Mouse (Mus musculus) myocyte (in vitro differentiated cells): Measurements from ENCODE around the gene Tk2. TPM values are rescaled to one million over a fixed set of nuclear protein-coding genes. Genes with fewer than 3 reads are reported as not detected.

Experiments
- H3K27me3 ChIP-seq: one replicate; pipeline ENCODE4 v1.6.1; 2011; ENCODE audit not compliant: control insufficient read depth, insufficient read depth, insufficient read length
- H3K36me3 ChIP-seq: one replicate; pipeline ENCODE4 v1.6.1; 2011; ENCODE audit not compliant: control insufficient read depth, insufficient read depth
- H3K4me2 ChIP-seq: one replicate; pipeline ENCODE4 v1.6.1; 2011; ENCODE audit warnings: low read depth, control low read depth
- H3K4me3 ChIP-seq: one replicate; pipeline ENCODE4 v1.5.1; 2011; ENCODE audit warnings: mild to moderate bottlenecking, control low read depth, moderate library complexity
- H3K79me2 ChIP-seq: one replicate; pipeline ENCODE4 v1.6.1; 2011; ENCODE audit not compliant: control insufficient read depth, insufficient read depth
- H3ac ChIP-seq: one replicate; pipeline ENCODE4 v1.6.1; 2011; ENCODE audit not compliant: control insufficient read depth, insufficient read length
- CEBPB ChIP-seq: IDR thresholded peaks from 2 replicates; pipeline ENCODE4 v1.6.1; 2011; ENCODE audit warnings: mild to moderate bottlenecking, moderate library complexity; ENCODE audit not compliant: poor library complexity, insufficient read depth, severe bottlenecking
- E2F4 ChIP-seq: IDR thresholded peaks from one replicate; pipeline ENCODE4 v1.6.1; 2011; ENCODE audit warnings: mild to moderate bottlenecking, control low read depth, moderate library complexity; ENCODE audit not compliant: insufficient read depth
- MAX ChIP-seq: IDR thresholded peaks from one replicate; pipeline ENCODE4 v1.6.1; 2011; ENCODE audit warnings: low read depth, mild to moderate bottlenecking, control low read depth
- MYOD1 ChIP-seq, 3 experiments: IDR thresholded peaks; one replicate each; pipeline ENCODE4 v1.6.1; 2011; ENCODE audit warnings: control low read depth in 2 of 3, low read depth in 2 of 3, mild to moderate bottlenecking in 2 of 3, moderate library complexity in 1 of 3; ENCODE audit not compliant: insufficient read length in 2 of 3, control insufficient read depth in 1 of 3
- MYOG ChIP-seq, 3 experiments: IDR thresholded peaks; one replicate each; pipeline ENCODE4 v1.6.1; 2011; ENCODE audit warnings: control low read depth in 2 of 3, low read depth in 2 of 3, mild to moderate bottlenecking in 2 of 3; ENCODE audit not compliant: insufficient read length in 2 of 3, control insufficient read depth in 1 of 3, insufficient read depth in 1 of 3
- POLR2A ChIP-seq: IDR thresholded peaks from one replicate; pipeline ENCODE4 v1.6.1; 2011; ENCODE audit warnings: low read depth, mild to moderate bottlenecking, control low read depth, moderate library complexity; ENCODE audit not compliant: insufficient read length
- POLR2AphosphoS2 ChIP-seq: IDR thresholded peaks from one replicate; pipeline ENCODE4 v1.6.1; 2011; ENCODE audit warnings: low read depth, control low read depth; ENCODE audit not compliant: insufficient read length
- REST ChIP-seq: IDR thresholded peaks from one replicate; pipeline ENCODE4 v1.6.1; 2011; ENCODE audit warnings: mild to moderate bottlenecking, control low read depth, moderate library complexity; ENCODE audit not compliant: insufficient read depth, insufficient read length
- SRF ChIP-seq: IDR thresholded peaks from one replicate; pipeline ENCODE4 v1.6.1; 2011; ENCODE audit warnings: low read depth; ENCODE audit not compliant: control insufficient read depth, insufficient read length
- TCF12 ChIP-seq: IDR thresholded peaks from one replicate; pipeline ENCODE4 v1.6.1; 2011; ENCODE audit warnings: mild to moderate bottlenecking, control low read depth; ENCODE audit not compliant: poor library complexity, insufficient read depth, severe bottlenecking
- TCF3 ChIP-seq: IDR thresholded peaks from one replicate; pipeline ENCODE4 v1.6.1; 2011; ENCODE audit warnings: low read depth, control low read depth; ENCODE audit not compliant: insufficient read length
- USF1 ChIP-seq: IDR thresholded peaks from one replicate; pipeline ENCODE4 v1.6.1; 2011; ENCODE audit warnings: low read depth, mild to moderate bottlenecking, control low read depth, moderate library complexity
- polyA plus RNA-seq: library from polyadenylated mRNA; unstranded; fragments of >200 nt; fragmentation: generic; extraction: Trizol; gene quantifications from one replicate; pipeline ENCODE4 v1.2.1, GENCODE M21; 2012; ENCODE audit warnings: missing spikeins

Gene Tk2
- polyA plus RNA-seq, 1 experiment: 10.3 TPM

DNA sequence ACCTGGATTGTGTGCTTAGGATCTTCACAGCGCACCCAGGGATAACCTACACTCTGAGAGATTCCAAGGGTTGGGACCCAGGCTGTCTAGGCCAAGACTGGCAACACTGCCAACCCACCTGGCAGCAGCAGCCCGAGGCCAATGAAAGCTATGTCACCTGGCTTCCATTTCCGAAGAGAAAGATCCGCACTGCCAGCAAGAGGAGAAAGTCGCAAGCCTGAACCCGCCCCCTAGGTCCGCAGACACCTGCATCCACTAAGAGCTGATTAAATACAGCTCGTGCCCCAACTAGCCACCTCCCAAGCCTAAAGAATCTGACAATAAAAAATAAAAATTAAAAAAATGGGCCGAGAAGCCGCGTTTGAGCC is 466 bp downstream of the Tk2 start:
- no peak for TF ChIP-seq CEBPB
- no peak for TF ChIP-seq MAX
- no peak for TF ChIP-seq SRF
- TF ChIP-seq USF1: no peak
- TF ChIP-seq MYOD1 (IDR thresholded peaks at IDR 0.05; ENCODE audit: control insufficient read depth in 1 of 3, insufficient read length in 2 of 3, low read depth in 2 of 3): no peak
- no peak for TF ChIP-seq REST
- TF ChIP-seq TCF3: no peak
- no peak for TF ChIP-seq POLR2A
- TF ChIP-seq POLR2AphosphoS2: no peak
- TF ChIP-seq MYOG (IDR thresholded peaks at IDR 0.05; ENCODE audit: control insufficient read depth in 1 of 3, insufficient read depth in 1 of 3, insufficient read length in 2 of 3, low read depth in 2 of 3): no peak
- no peak for TF ChIP-seq TCF12
- no peak for TF ChIP-seq E2F4
- no peaks in the 10 kb centered on the region for H3K36me3 ChIP-seq
- H3K79me2 ChIP-seq: no peaks in the 10 kb centered on the region
- H3K27me3 ChIP-seq: no peaks in the 10 kb centered on the region
- H3K4me3 ChIP-seq: peak overlapping the region; percentile 61
- peak overlapping the region; percentile 91 for H3K4me2 ChIP-seq
- peak overlapping the region; percentile 52 for H3ac ChIP-seq

DNA sequence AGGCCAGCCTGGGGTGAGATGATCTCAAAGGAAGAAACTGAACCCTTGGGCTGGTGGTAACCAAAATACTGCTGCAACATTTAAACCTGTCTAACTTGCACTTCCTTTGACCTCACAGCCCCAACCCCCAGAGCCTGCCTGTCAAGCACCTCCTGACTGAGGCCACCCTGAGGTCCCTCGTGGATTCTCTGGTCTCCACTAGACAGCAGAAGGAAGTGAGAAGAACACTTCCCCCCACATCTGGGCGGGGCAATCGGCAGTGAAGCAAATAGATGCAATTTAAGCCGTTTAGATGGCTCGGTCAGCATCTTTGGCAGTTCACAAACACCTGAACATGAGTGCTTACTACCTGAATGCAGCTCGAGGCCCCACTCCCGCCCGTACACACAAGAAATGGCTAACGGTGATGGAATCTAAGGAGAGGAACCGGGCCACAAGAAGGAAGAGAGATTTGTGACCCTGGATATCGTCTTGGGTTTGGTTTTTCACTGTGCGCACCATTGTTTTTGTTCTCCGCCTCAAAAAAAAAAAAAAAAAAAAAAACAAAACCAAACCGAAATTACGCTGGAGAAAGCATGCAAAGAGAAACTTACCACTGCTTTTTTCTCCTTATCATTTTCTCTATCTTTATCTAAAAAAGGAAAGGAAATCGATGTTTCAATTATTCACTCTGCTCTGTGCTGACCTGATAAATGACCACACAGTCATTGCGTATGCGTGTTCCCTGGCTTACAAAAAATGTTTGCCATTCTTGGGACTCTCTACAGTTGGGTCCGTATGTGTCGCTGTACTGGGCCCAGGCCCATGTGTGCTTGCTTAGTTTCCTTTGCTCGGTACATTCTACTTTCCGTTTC is 1.1 kb downstream of the Tk2 start:
- H3ac ChIP-seq: no peak overlapping the region
- no peaks in the 10 kb centered on the region for H3K79me2 ChIP-seq
- no peak for TF ChIP-seq TCF12
- no peak for TF ChIP-seq POLR2A
- no peak for TF ChIP-seq REST
- no peak for TF ChIP-seq CEBPB
- no peak for TF ChIP-seq SRF
- no peak for TF ChIP-seq TCF3
- no peak for TF ChIP-seq E2F4
- peak overlapping the region; percentile 91 for H3K4me2 ChIP-seq
- peaks cover 3% of the 10 kb centered on the region for H3K36me3 ChIP-seq
- H3K27me3 ChIP-seq: no peaks in the 10 kb centered on the region
- H3K4me3 ChIP-seq: peak overlapping the region; percentile 61

DNA sequence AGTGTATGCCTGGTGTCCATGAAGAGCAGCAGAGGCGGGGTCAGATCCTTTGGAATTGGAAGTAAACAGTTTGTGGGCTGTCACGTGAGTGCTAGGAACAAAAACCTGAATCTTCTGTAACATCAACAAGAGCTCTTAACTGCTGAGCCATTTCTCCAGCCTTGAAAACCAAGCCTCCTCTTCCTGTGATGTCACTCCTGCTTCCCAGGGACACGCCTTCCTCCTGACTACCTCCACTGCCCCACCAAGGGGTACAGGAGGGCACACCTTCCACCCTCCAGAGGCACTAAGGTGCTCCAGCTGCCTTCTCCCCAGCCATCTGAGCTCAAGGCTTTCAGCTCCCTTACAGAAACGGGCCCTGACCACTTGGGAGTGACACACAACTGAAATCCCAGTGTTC is 1.7 kb downstream of the Tk2 start:
- H3K27me3 ChIP-seq: no peaks in the 10 kb centered on the region
- no peak overlapping the region for H3ac ChIP-seq
- no peaks in the 10 kb centered on the region for H3K79me2 ChIP-seq
- no peak overlapping the region for H3K4me3 ChIP-seq
- no peak overlapping the region for H3K4me2 ChIP-seq
- TF ChIP-seq MAX: no peak
- TF ChIP-seq REST: no peak
- TF ChIP-seq SRF: no peak
- no peak for TF ChIP-seq POLR2AphosphoS2
- no peak for TF ChIP-seq MYOD1 (IDR thresholded peaks at IDR 0.05; ENCODE audit: control insufficient read depth in 1 of 3, insufficient read length in 2 of 3, low read depth in 2 of 3)
- TF ChIP-seq POLR2A: no peak
- no peak for TF ChIP-seq CEBPB
- no peak for TF ChIP-seq TCF12
- no peak for TF ChIP-seq MYOG (IDR thresholded peaks at IDR 0.05; ENCODE audit: control insufficient read depth in 1 of 3, insufficient read depth in 1 of 3, insufficient read length in 2 of 3, low read depth in 2 of 3)
- no peak for TF ChIP-seq USF1
- TF ChIP-seq E2F4: no peak
- no peak for TF ChIP-seq TCF3
- H3K36me3 ChIP-seq: peaks cover 8% of the 10 kb centered on the region

DNA sequence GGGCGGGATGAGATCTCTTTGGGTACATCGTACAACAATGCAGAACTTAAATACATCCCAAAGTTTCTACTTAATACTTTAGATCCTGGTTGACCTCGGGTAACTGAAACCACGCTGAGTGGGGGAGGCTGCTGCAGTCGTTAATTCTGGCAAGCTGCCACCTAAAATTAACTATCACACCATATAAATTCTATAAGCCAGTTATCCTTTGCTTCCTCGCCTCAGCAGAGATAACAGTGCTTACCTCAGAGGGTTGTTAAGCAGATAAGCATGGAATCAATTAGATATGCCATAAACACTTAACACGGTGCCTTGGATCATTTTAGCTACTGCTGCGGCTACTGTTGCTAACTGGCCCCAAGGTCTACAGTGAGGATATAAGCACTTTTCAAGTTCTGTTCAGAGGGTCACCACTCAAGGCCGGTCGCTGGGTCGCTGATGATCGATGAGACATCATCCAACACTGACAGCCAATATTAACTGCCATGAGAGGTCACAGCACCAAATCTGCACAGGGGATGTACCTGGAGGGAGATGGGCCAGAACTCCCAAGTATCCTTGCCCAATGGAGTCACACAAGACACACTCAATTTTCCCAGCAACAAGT is 6.2 kb downstream of the Tk2 start:
- Histone ChIP-seq H3K36me3 (peaks cover 23% of the 10 kb centered on the region), H3ac (no peak overlapping the region), H3K79me2 (no peaks in the 10 kb centered on the region), H3K27me3 (no peaks in the 10 kb centered on the region), H3K4me2 (no peak overlapping the region), H3K4me3 (no peak overlapping the region)
- TF ChIP-seq POLR2A (no peak), TCF12 (no peak), MYOD1 (IDR thresholded peaks at IDR 0.05; ENCODE audit: control insufficient read depth in 1 of 3, insufficient read length in 2 of 3, low read depth in 2 of 3) (no peak), TCF3 (no peak), REST (no peak)

DNA sequence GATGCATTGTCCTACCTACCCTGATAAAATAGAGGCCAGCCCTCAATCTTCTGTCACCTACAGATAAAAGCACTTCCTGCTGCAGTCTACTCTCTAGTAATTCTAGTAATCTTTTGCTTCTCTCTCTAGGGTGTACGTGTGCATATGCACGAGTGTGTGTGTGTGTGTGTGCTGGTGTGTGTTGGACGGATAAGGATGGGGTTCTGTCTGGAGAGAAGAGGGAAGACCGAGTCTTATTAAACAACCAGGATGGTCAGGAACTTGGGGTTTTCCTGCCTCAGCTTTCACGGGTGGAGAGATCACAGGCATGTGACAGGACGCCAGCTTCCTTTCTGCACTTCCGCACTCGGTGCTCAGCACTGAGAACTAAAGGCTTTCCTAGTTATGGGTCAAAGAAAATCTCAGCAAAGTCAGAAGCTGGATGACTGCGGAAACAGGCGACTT is 8.9 kb downstream of the Tk2 start:
- Histone ChIP-seq H3K79me2 (no peaks in the 10 kb centered on the region), H3ac (no peak overlapping the region), H3K4me3 (no peak overlapping the region), H3K27me3 (no peaks in the 10 kb centered on the region), H3K36me3 (peaks cover 23% of the 10 kb centered on the region), H3K4me2 (no peak overlapping the region)
- TF ChIP-seq SRF (no peak), MYOD1 (IDR thresholded peaks at IDR 0.05; ENCODE audit: control insufficient read depth in 1 of 3, insufficient read length in 2 of 3, low read depth in 2 of 3) (no peak), USF1 (no peak), REST (no peak), TCF3 (no peak)
